Mouse (Mus musculus): ENCODE results near the gene Ankrd17. TPM values are rescaled to one million over a fixed set of nuclear protein-coding genes. Genes with fewer than 3 reads are reported as not detected.
A peak's percentile ranks its signal among the peaks of the same experiment; 100 is the strongest.

The Ankrd17 gene
- polyA plus RNA-seq, 1 experiment from 2014 or later = 41.2 TPM

- Histone ChIP-seq H3K27ac (ENCODE audit: low read depth, low read length) (no peak overlapping the region), H3K4me3 (ENCODE audit: low read length) (peak overlapping the region; percentile 17; the same call in 1 of the 2 replicates), H3K4me2 (replicated peaks; ENCODE audit: low read depth, low read length) (peak overlapping the region; percentile 28; the same call in 1 of the 2 replicates), H3K4me1 (ENCODE audit: control insufficient read depth, insufficient read depth, low read length) (peaks cover 11% of the 10 kb centered on the region; the same call in 1 of the 2 replicates), H3K9ac (ENCODE audit: low read depth, low read length) (no peak overlapping the region), H3K36me3 (ENCODE audit: control insufficient read depth, insufficient read depth, low read length) (no peaks in the 10 kb centered on the region), H3K9me3 (ENCODE audit: control insufficient read depth, low read length) (no peaks in the 10 kb centered on the region), H3K27me3 (ENCODE audit: control insufficient read depth, insufficient read depth, low read length) (no peaks in the 10 kb centered on the region)
- 90% methylated on average over 1 of the region's 1 CpGs for WGBS
- no peak for ATAC-seq (ENCODE audit: low FRiP score, low TSS enrichment)
Measured at GRCm38 (mm10) chr5:90339953-90340343, 26.4 kb downstream of the Ankrd17 start.

DNA sequence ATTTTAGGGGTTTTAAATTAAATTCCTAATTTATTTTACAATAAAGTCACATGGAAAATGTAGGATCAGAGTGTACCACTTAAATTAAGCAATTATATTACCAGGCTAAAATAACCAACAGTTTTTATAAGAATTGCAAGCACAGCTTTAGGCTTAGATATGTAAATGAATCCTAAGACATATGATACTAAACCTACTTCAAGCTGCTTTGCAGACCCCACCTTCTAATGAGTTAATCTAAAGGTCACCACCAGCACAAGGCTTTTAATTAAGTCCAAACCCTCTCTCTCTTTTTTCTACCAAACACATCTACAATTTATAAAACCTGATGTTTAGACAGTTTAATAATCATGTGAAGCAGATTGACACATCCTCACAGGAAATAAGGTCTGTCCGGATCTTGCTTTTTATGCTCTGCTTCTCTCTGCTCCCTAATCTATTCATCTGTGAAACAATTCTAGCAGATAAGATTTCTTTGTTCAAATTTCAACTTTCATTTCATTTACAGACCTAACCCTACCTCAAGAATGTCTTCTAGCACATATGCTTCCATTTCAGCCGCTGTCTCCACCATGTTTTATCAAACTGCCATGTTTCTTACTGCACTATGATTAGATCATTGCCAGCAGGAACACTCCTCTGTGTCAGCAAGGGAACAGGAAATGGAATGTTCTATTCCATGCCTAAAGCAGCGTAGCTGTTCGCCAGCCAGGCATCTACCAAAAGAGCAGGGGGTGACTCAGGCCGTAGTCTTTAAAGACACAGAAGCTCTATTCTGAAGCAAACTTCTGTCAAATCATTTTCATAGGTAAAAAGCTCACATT lies 27.0 kb downstream of the Ankrd17 start:
- Histone ChIP-seq H3K4me2 (replicated peaks; ENCODE audit: low read depth, low read length) (peak overlapping the region; percentile 28; the same call in 1 of the 2 replicates), H3K27ac (ENCODE audit: low read depth, low read length) (no peak overlapping the region), H3K9me3 (ENCODE audit: control insufficient read depth, low read length) (no peaks in the 10 kb centered on the region), H3K4me3 (ENCODE audit: low read length) (peak overlapping the region; percentile 17; the same call in 1 of the 2 replicates), H3K9ac (ENCODE audit: low read depth, low read length) (no peak overlapping the region), H3K4me1 (ENCODE audit: control insufficient read depth, insufficient read depth, low read length) (peaks cover 11% of the 10 kb centered on the region; the same call in 1 of the 2 replicates), H3K27me3 (ENCODE audit: control insufficient read depth, insufficient read depth, low read length) (no peaks in the 10 kb centered on the region), H3K36me3 (ENCODE audit: control insufficient read depth, insufficient read depth, low read length) (no peaks in the 10 kb centered on the region)
- WGBS = 23% methylated on average over 5 of the region's 5 CpGs
- peak; percentile 90 for ATAC-seq (ENCODE audit: low FRiP score, low TSS enrichment)

- peaks cover 11% of the 10 kb centered on the region; the same call in 1 of the 2 replicates for H3K4me1 ChIP-seq (ENCODE audit: control insufficient read depth, insufficient read depth, low read length)
- no peaks in the 10 kb centered on the region for H3K9me3 ChIP-seq (ENCODE audit: control insufficient read depth, low read length)
- no peak overlapping the region for H3K4me2 ChIP-seq (replicated peaks; ENCODE audit: low read depth, low read length)
- ATAC-seq (ENCODE audit: low FRiP score, low TSS enrichment) = no peak
- no peak overlapping the region for H3K27ac ChIP-seq (ENCODE audit: low read depth, low read length)
- H3K27me3 ChIP-seq (ENCODE audit: control insufficient read depth, insufficient read depth, low read length) = no peaks in the 10 kb centered on the region
- H3K9ac ChIP-seq (ENCODE audit: low read depth, low read length) = no peak overlapping the region
- H3K36me3 ChIP-seq (ENCODE audit: control insufficient read depth, insufficient read depth, low read length) = no peaks in the 10 kb centered on the region
- WGBS = 75% methylated on average over 7 of the region's 7 CpGs
- no peak overlapping the region for H3K4me3 ChIP-seq (ENCODE audit: low read length)
Measured at GRCm38 (mm10) chr5:90338177-90339091, 27.9 kb downstream of the Ankrd17 start.

DNA sequence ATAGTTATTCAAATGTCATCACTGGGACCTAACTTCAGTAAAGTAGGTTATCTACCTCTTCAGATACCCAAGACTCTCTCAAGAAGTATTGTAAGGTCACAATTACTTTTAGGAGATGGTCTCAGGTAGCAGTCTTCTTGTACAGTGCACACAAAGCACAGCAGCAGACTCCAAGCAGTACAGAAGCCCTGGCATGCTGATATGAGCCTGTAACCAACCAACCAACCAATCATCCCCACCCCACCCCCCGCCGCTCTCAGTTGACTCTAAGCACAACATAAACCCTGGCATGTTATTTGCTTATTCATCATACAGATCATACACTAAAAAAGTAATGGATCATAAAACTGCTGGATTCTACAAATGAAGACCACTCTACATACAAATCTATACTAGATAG lies 33.9 kb downstream of the Ankrd17 start:
- no peaks in the 10 kb centered on the region for H3K9me3 ChIP-seq (ENCODE audit: control insufficient read depth, low read length)
- ATAC-seq (ENCODE audit: low FRiP score, low TSS enrichment) = no peak
- 98% methylated on average over 2 of the region's 2 CpGs for WGBS
- no peak overlapping the region for H3K9ac ChIP-seq (ENCODE audit: low read depth, low read length)
- H3K27me3 ChIP-seq (ENCODE audit: control insufficient read depth, insufficient read depth, low read length) = no peaks in the 10 kb centered on the region
- no peaks in the 10 kb centered on the region for H3K4me1 ChIP-seq (ENCODE audit: control insufficient read depth, insufficient read depth, low read length)
- no peak overlapping the region for H3K4me3 ChIP-seq (ENCODE audit: low read length)
- H3K36me3 ChIP-seq (ENCODE audit: control insufficient read depth, insufficient read depth, low read length) = no peaks in the 10 kb centered on the region
- no peak overlapping the region for H3K4me2 ChIP-seq (replicated peaks; ENCODE audit: low read depth, low read length)
- H3K27ac ChIP-seq (ENCODE audit: low read depth, low read length) = no peak overlapping the region

GRCm38 (mm10) chr5:90331071-90331470 lies 35.3 kb downstream of the Ankrd17 start:
- WGBS = 89% methylated on average over 1 of the region's 1 CpGs
- no peak overlapping the region for H3K4me3 ChIP-seq (ENCODE audit: low read length)
- H3K36me3 ChIP-seq (ENCODE audit: control insufficient read depth, insufficient read depth, low read length) = no peaks in the 10 kb centered on the region
- no peaks in the 10 kb centered on the region for H3K4me1 ChIP-seq (ENCODE audit: control insufficient read depth, insufficient read depth, low read length)
- H3K9me3 ChIP-seq (ENCODE audit: control insufficient read depth, low read length) = no peaks in the 10 kb centered on the region
- no peak overlapping the region for H3K27ac ChIP-seq (ENCODE audit: low read depth, low read length)
- ATAC-seq (ENCODE audit: low FRiP score, low TSS enrichment) = no peak
- no peak overlapping the region for H3K4me2 ChIP-seq (replicated peaks; ENCODE audit: low read depth, low read length)
- H3K9ac ChIP-seq (ENCODE audit: low read depth, low read length) = no peak overlapping the region
- no peaks in the 10 kb centered on the region for H3K27me3 ChIP-seq (ENCODE audit: control insufficient read depth, insufficient read depth, low read length)

- H3K36me3 ChIP-seq (ENCODE audit: control insufficient read depth, insufficient read depth, low read length) = peaks cover 53% of the 10 kb centered on the region
- no peak for ATAC-seq (ENCODE audit: low FRiP score, low TSS enrichment)
- 97% methylated on average over 11 of the region's 11 CpGs for WGBS
Measured at GRCm38 (mm10) chr5:90298396-90298795, 68.0 kb downstream of the Ankrd17 start.

DNA sequence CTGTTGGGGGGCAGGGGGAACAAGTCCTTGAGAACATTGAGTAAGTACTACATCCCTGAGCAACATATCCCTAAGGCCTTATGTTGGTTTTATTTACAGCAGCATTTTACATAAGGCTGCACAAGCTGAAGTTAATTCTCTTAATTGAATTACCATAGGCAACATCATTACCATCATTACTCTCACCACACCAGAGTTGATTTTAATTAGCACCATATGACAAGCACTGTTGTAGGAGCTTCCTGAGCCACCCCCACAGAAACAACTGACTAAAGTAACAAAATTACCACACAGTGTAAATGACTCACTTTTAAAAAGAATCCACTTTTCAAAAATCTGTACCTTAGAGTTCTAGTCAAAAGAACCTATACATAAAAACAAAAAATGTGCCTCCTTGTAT lies 76.5 kb downstream of the Ankrd17 start:
- peaks cover 73% of the 10 kb centered on the region for H3K36me3 ChIP-seq (ENCODE audit: control insufficient read depth, insufficient read depth, low read length)
- H3K4me1 ChIP-seq (ENCODE audit: control insufficient read depth, insufficient read depth, low read length) = no peaks in the 10 kb centered on the region
- no peak overlapping the region for H3K9ac ChIP-seq (ENCODE audit: low read depth, low read length)
- H3K27ac ChIP-seq (ENCODE audit: low read depth, low read length) = no peak overlapping the region
- no peaks in the 10 kb centered on the region for H3K27me3 ChIP-seq (ENCODE audit: control insufficient read depth, insufficient read depth, low read length)
- H3K4me2 ChIP-seq (replicated peaks; ENCODE audit: low read depth, low read length) = no peak overlapping the region
- no peak overlapping the region for H3K4me3 ChIP-seq (ENCODE audit: low read length)
- H3K9me3 ChIP-seq (ENCODE audit: control insufficient read depth, low read length) = no peaks in the 10 kb centered on the region
- ATAC-seq (ENCODE audit: low FRiP score, low TSS enrichment) = no peak

More at GRCm38 (mm10) chr5:90298396-90298795, 68.0 kb downstream of the Ankrd17 start:
- Histone ChIP-seq H3K4me1 (ENCODE audit: control insufficient read depth, insufficient read depth, low read length) (no peaks in the 10 kb centered on the region), H3K9me3 (ENCODE audit: control insufficient read depth, low read length) (no peaks in the 10 kb centered on the region), H3K4me2 (replicated peaks; ENCODE audit: low read depth, low read length) (no peak overlapping the region), H3K27me3 (ENCODE audit: control insufficient read depth, insufficient read depth, low read length) (no peaks in the 10 kb centered on the region), H3K4me3 (ENCODE audit: low read length) (no peak overlapping the region), H3K9ac (ENCODE audit: low read depth, low read length) (no peak overlapping the region), H3K27ac (ENCODE audit: low read depth, low read length) (no peak overlapping the region)

DNA sequence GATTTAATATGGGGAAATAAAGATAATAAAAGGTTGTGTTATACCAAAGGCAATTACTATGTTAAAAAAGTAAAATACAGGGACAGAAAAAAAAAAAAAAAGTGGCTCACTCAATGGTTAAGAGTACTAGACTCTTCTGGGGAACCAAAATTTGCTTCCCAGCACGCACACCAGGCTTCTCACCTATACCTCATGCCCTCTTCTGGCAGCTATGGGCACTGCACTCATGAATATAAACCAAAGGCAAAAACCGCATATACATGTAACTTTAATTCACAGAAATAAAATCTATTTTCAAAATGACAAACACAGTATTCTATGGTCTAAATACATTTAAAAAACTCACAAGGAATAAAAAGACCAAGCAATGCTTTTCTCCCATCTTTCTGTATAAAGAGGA lies 79.8 kb downstream of the Ankrd17 start:
- Histone ChIP-seq H3K9ac (ENCODE audit: low read depth, low read length) (no peak overlapping the region), H3K4me1 (ENCODE audit: control insufficient read depth, insufficient read depth, low read length) (no peaks in the 10 kb centered on the region), H3K9me3 (ENCODE audit: control insufficient read depth, low read length) (no peaks in the 10 kb centered on the region), H3K36me3 (ENCODE audit: control insufficient read depth, insufficient read depth, low read length) (peaks cover 73% of the 10 kb centered on the region), H3K27ac (ENCODE audit: low read depth, low read length) (no peak overlapping the region), H3K4me3 (ENCODE audit: low read length) (no peak overlapping the region), H3K27me3 (ENCODE audit: control insufficient read depth, insufficient read depth, low read length) (no peaks in the 10 kb centered on the region), H3K4me2 (replicated peaks; ENCODE audit: low read depth, low read length) (no peak overlapping the region)
- WGBS = 75% methylated on average over 2 of the region's 2 CpGs
- no peak for ATAC-seq (ENCODE audit: low FRiP score, low TSS enrichment)

Measured in kidney, embryonic 14.5 days (tissue).